Mouse (Mus musculus): Measurements from ENCODE around the gene Catspere2. TPM values are rescaled to one million over a fixed set of nuclear protein-coding genes. Genes with fewer than 3 reads are reported as not detected.
"Not testable (repeated sequence)": the region's sequence is repeated elsewhere in the genome, so short reads cannot be mapped to it uniquely, and the experiment has no call there.

The Catspere2 gene
- polyA plus RNA-seq, 1 experiment: 0.05 TPM

DNA sequence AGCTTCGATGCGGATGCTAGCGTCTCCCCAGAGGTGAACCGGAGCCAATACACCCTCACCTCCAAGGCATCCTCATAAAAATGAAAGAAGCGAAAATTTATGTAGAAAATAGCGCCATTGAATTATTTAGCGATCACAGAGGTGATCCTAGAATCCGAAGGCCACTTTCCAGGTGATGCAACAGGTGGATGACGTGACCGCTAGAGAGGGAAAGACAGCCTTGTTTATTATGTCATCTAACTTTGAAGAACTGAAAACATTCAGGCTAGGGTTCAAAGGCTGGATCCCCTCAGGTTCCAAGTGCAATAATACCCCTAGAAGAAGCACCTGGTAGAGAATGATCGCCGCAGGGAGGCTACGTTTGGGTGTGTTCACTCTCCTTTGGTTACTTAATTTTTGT is 205.2 kb downstream of the Catspere2 start:
- Histone ChIP-seq H3K4me3 (ENCODE audit: insufficient read depth, poor library complexity, severe bottlenecking) (peak overlapping the region; percentile 32), H3K79me3 (ENCODE audit: low read depth) (peaks cover 30% of the 10 kb centered on the region), H3K36me3 (ENCODE audit: control insufficient read depth, insufficient read depth) (no peaks in the 10 kb centered on the region), H3K27me3 (ENCODE audit: control insufficient read depth, insufficient read depth, insufficient read length) (no peaks in the 10 kb centered on the region), H3K79me2 (ENCODE audit: control insufficient read depth, insufficient read depth) (peaks cover 53% of the 10 kb centered on the region), H3ac (ENCODE audit: control insufficient read depth, insufficient read length, low read depth) (peak overlapping the region; percentile 32)
- no peak for TF ChIP-seq MYOG (IDR thresholded peaks at IDR 0.05; ENCODE audit: control insufficient read depth, extremely low read depth, insufficient read length)
- TF ChIP-seq MYOD1 (IDR thresholded peaks at IDR 0.05; ENCODE audit: control insufficient read depth, insufficient read length, low read depth): no peak
- TF ChIP-seq MAX (IDR thresholded peaks at IDR 0.05): no peak
- TF ChIP-seq CEBPB (IDR thresholded peaks at IDR 0.05; ENCODE audit: low read depth): no peak
- TF ChIP-seq CTCF (IDR thresholded peaks at IDR 0.05; ENCODE audit: control insufficient read depth, insufficient read depth, insufficient read length): no peak
- TF ChIP-seq FOSL1 (IDR thresholded peaks at IDR 0.05; ENCODE audit: insufficient read depth, low read length, poor library complexity, severe bottlenecking): no peak
- no peak for TF ChIP-seq USF1 (IDR thresholded peaks at IDR 0.05; ENCODE audit: low read depth)

DNA sequence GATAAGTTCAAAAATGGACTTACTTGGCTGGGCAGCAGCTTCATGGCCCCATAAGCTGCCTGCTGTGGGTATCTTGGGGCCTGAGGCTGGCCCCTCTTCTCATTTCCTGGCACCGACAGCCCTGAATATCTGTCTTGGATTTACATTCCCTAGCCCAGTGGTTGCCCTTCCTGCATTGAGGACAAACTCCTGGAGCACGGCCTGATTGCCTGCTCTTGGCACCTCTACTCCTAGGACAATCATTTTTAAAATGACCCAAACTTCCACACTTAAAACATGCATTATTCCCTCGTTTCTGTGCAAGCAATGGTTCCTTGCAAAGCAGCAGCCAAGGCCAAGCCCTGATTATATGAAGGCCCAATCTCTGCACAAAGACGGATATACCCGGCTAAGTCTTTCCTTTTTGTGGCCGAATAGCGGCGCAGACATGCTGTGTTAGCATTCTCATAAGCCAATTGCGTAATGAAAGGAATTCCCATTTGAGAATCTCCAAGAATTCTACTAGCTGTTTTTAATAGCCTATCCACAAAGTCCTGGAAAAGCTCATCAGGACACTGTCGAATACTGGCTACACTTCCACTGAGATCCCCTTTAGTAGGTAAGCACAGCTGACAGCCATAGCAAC is 222.6 kb downstream of the Catspere2 start:
- TF ChIP-seq MAX (IDR thresholded peaks at IDR 0.05) (no peak), USF1 (IDR thresholded peaks at IDR 0.05; ENCODE audit: low read depth) (no peak)

DNA sequence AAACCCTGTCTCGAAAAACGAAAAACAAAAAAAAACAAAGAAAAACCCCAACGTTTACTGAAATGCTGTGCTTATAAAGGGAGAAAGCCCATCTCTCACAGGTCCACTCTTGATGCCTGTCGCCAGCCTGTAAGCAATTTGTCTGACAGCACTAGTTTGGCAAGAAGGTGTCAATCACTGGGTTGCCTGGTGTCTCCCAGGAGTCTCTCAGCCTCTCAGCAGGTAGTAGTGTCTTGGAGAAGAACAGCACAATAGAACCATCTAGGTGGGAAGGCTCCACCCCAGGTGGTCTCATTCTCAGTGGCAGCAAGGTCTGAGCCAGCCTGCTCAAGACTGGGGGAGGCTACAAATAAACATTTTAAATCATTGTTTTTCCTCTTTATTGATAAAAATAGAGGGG is 224.6 kb downstream of the Catspere2 start:
- not testable (repeated sequence) for H3ac ChIP-seq (ENCODE audit: control insufficient read depth, insufficient read length, low read depth); H3K79me2 ChIP-seq (ENCODE audit: control insufficient read depth, insufficient read depth); H3K79me3 ChIP-seq (ENCODE audit: low read depth); H3K27me3 ChIP-seq (ENCODE audit: control insufficient read depth, insufficient read depth, insufficient read length); H3K4me3 ChIP-seq (ENCODE audit: insufficient read depth, poor library complexity, severe bottlenecking); H3K36me3 ChIP-seq (ENCODE audit: control insufficient read depth, insufficient read depth)

More for the DNA sequence above, 222.6 kb downstream of the Catspere2 start:
- no peak overlapping the region for H3K4me3 ChIP-seq (ENCODE audit: insufficient read depth, poor library complexity, severe bottlenecking)
- no peaks in the 10 kb centered on the region for H3K27me3 ChIP-seq (ENCODE audit: control insufficient read depth, insufficient read depth, insufficient read length)
- peaks cover 21% of the 10 kb centered on the region for H3K79me2 ChIP-seq (ENCODE audit: control insufficient read depth, insufficient read depth)
- H3ac ChIP-seq (ENCODE audit: control insufficient read depth, insufficient read length, low read depth): no peak overlapping the region
- peaks cover 14% of the 10 kb centered on the region for H3K79me3 ChIP-seq (ENCODE audit: low read depth)
- H3K36me3 ChIP-seq (ENCODE audit: control insufficient read depth, insufficient read depth): no peaks in the 10 kb centered on the region

DNA sequence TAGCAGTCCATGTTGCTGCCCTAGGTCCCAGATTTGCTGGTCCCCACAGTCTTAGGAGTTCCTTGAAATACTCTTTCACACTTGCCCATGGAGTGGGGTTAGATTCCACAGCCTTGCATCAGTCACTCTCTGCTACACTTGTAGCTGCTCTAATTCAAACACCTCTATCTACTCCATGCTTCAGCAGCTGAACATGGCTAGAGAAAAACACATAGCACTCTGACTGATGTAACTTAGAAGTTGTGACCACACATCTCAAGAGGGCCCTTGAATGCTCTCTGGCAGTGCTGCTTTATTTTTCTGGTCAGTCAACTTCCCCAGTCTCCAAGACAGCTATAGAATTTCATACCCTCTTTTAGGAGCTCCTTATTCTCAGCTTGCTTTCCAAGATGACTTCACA is 226.7 kb downstream of the Catspere2 start:
- H3ac ChIP-seq (ENCODE audit: control insufficient read depth, insufficient read length, low read depth): no peak overlapping the region
- TF ChIP-seq FOSL1 (IDR thresholded peaks at IDR 0.05; ENCODE audit: insufficient read depth, low read length, poor library complexity, severe bottlenecking) (no peak), MYOD1 (IDR thresholded peaks at IDR 0.05; ENCODE audit: control insufficient read depth, insufficient read length, low read depth) (no peak), CEBPB (IDR thresholded peaks at IDR 0.05; ENCODE audit: low read depth) (no peak), MYOG (IDR thresholded peaks at IDR 0.05; ENCODE audit: control insufficient read depth, extremely low read depth, insufficient read length) (no peak), MAX (IDR thresholded peaks at IDR 0.05) (no peak), USF1 (IDR thresholded peaks at IDR 0.05; ENCODE audit: low read depth) (no peak), CTCF (IDR thresholded peaks at IDR 0.05; ENCODE audit: control insufficient read depth, insufficient read depth, insufficient read length) (no peak)

DNA sequence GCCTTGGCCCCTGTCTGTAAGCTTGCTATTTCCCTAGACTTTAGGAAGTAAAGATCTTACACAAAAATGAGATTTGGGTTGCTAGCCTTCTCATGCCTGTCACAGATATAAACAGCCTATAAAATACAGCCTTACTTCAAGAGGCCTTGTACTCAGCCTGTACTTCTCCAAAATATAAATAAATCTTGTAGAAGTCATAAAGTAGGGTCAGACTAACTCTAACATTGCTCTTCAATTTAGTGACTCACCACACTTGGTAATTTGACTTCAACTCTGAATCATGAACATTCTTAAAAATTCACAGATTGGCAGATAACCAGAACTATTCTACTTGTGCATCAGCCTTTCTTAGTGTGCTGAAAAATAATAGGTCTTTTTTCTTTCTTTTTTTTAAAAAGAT is 233.9 kb downstream of the Catspere2 start:
- peak; percentile 64 for TF ChIP-seq FOSL1 (IDR thresholded peaks at IDR 0.05; ENCODE audit: insufficient read depth, low read length, poor library complexity, severe bottlenecking)
- no peak for TF ChIP-seq USF1 (IDR thresholded peaks at IDR 0.05; ENCODE audit: low read depth)
- Histone ChIP-seq H3K79me3 (ENCODE audit: low read depth) (peaks cover 21% of the 10 kb centered on the region), H3K36me3 (ENCODE audit: control insufficient read depth, insufficient read depth) (no peaks in the 10 kb centered on the region), H3K79me2 (ENCODE audit: control insufficient read depth, insufficient read depth) (peaks cover 46% of the 10 kb centered on the region), H3K27me3 (ENCODE audit: control insufficient read depth, insufficient read depth, insufficient read length) (no peaks in the 10 kb centered on the region), H3ac (ENCODE audit: control insufficient read depth, insufficient read length, low read depth) (no peak overlapping the region), H3K4me3 (ENCODE audit: insufficient read depth, poor library complexity, severe bottlenecking) (no peak overlapping the region)

More for the DNA sequence above, 226.7 kb downstream of the Catspere2 start:
- Histone ChIP-seq H3K36me3 (ENCODE audit: control insufficient read depth, insufficient read depth) (no peaks in the 10 kb centered on the region), H3K27me3 (ENCODE audit: control insufficient read depth, insufficient read depth, insufficient read length) (no peaks in the 10 kb centered on the region), H3K79me3 (ENCODE audit: low read depth) (peaks cover 5% of the 10 kb centered on the region), H3K79me2 (ENCODE audit: control insufficient read depth, insufficient read depth) (peaks cover 3% of the 10 kb centered on the region), H3K4me3 (ENCODE audit: insufficient read depth, poor library complexity, severe bottlenecking) (no peak overlapping the region)

DNA sequence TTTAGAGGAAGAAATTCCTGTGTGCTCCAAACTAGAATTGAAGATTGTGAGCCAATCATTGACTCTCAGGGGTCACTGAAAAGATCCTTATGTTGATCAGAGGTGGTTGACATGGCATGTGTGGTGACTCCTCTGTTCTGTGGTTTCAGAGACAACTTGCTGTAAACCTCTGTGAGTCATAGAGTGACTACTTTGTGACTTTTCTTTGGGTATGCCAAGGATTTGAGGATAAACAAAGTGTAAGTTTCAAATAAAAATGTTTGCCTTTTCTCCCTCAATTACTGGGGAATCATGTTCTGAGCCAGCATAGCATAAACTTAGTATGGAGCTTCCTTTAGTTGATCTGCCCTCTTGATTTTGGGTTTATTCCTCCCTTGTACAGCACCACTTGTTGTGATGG is 235.1 kb downstream of the Catspere2 start:
- H3K36me3 ChIP-seq (ENCODE audit: control insufficient read depth, insufficient read depth): no peaks in the 10 kb centered on the region
- peaks cover 58% of the 10 kb centered on the region for H3K79me2 ChIP-seq (ENCODE audit: control insufficient read depth, insufficient read depth)
- H3K79me3 ChIP-seq (ENCODE audit: low read depth): peaks cover 26% of the 10 kb centered on the region
- H3ac ChIP-seq (ENCODE audit: control insufficient read depth, insufficient read length, low read depth): no peak overlapping the region
- TF ChIP-seq USF1 (IDR thresholded peaks at IDR 0.05; ENCODE audit: low read depth): no peak
- peak; percentile 27 for TF ChIP-seq MYOD1 (IDR thresholded peaks at IDR 0.05; ENCODE audit: control insufficient read depth, insufficient read length, low read depth)
- TF ChIP-seq FOSL1 (IDR thresholded peaks at IDR 0.05; ENCODE audit: insufficient read depth, low read length, poor library complexity, severe bottlenecking): peak; percentile 96
- no peak for TF ChIP-seq MYOG (IDR thresholded peaks at IDR 0.05; ENCODE audit: control insufficient read depth, extremely low read depth, insufficient read length)
- TF ChIP-seq CTCF (IDR thresholded peaks at IDR 0.05; ENCODE audit: control insufficient read depth, insufficient read depth, insufficient read length): no peak
- peak; percentile 43 for TF ChIP-seq MAX (IDR thresholded peaks at IDR 0.05)
- H3K27me3 ChIP-seq (ENCODE audit: control insufficient read depth, insufficient read depth, insufficient read length): no peaks in the 10 kb centered on the region
- H3K4me3 ChIP-seq (ENCODE audit: insufficient read depth, poor library complexity, severe bottlenecking): no peak overlapping the region

Measured in C2C12 (cell line).